Mouse (Mus musculus): ENCODE data around the gene Cpsf2. TPM values are rescaled to one million over a fixed set of nuclear protein-coding genes. Genes with fewer than 3 reads are reported as not detected.

Cpsf2 gene
- polyA plus RNA-seq, 1 experiment from 2014 or later, result 25.4 TPM

DNA sequence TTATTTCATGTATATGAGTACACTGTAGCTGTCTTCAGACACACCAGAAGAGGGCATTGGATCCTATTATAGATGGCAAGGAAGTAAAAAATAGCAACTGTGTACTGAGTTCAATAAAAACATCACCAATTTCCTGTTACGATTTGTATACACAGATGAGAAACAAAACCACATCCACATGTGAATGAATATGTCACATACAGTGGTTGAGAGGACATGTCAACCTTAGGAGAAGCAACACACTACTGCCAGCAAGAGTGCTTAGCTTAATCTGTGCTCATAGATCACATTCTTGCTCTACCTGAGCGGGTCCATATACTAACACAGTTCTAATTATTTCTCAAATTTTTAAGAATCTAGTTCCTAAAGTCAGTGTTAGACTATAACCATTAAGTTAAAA, 4.5 kb upstream of the Cpsf2 start:
- WGBS, result 88% methylated on average over 2 of the region's 2 CpGs
- H3K4me2 ChIP-seq, result no peak overlapping the region
- H3K27me3 ChIP-seq (replicated peaks), result no peaks in the 10 kb centered on the region
- no peaks in the 10 kb centered on the region for H3K9me3 ChIP-seq
- H3K4me1 ChIP-seq, result no peaks in the 10 kb centered on the region
- ATAC-seq (ENCODE audit: insufficient read depth, low FRiP score, low read depth), result no peak
- peaks cover 4% of the 10 kb centered on the region; the same call in 1 of the 2 replicates for H3K36me3 ChIP-seq
- no peak overlapping the region for H3K9ac ChIP-seq
- H3K4me3 ChIP-seq (replicated peaks), result no peak overlapping the region
- H3K27ac ChIP-seq, result no peak overlapping the region

DNA sequence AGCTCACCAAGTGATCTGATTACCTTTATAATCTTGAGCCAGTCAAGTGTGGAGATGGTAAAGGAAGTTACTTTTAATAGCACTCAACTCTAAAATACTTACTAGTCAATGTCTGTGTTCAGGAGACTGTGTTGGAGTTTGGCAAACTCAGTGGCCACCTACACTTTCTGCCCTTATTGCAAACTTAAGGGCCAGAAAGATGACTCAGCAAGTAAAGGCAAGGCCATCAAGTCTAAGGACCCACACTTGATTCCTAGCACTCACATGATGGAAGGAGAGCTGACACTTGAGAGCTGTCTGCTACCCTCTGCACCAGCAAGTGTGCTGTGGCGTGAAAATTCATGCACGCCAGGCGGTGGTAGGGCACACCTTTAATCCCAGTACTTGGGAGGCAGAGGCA, 3.6 kb upstream of the Cpsf2 start:
- ATAC-seq (ENCODE audit: insufficient read depth, low FRiP score, low read depth), result no peak
- Histone ChIP-seq H3K4me3 (replicated peaks) (no peak overlapping the region), H3K27me3 (replicated peaks) (no peaks in the 10 kb centered on the region), H3K4me1 (peaks cover 5% of the 10 kb centered on the region), H3K36me3 (peaks cover 4% of the 10 kb centered on the region; the same call in 1 of the 2 replicates), H3K9me3 (no peaks in the 10 kb centered on the region), H3K4me2 (no peak overlapping the region), H3K9ac (no peak overlapping the region), H3K27ac (no peak overlapping the region)
- 97% methylated on average over 3 of the region's 3 CpGs for WGBS

DNA sequence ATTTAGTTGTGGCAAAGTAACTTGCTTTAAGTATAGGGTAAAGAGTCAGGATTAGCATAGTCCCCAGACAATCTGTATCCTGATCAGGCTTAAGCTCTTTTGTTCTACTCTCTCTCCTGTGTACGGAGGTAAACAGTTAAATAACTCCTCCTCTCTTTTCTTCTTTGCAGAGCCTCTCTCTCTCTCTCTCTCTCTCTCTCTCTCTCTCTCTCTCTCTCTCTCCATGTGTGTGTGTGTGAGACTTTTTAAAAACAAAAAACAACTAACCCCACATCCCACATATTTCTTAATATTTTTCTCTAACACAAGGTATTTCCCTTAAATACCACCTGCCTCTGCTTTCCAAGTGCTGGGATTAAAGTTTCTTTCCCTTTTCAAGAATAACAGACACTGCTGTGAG, 1.2 kb upstream of the Cpsf2 start:
- Histone ChIP-seq H3K9ac (peak overlapping the region; percentile 80; the same call in 1 of the 2 replicates), H3K4me2 (peak overlapping the region; percentile 63), H3K4me3 (replicated peaks) (peak overlapping the region; percentile 92), H3K4me1 (peaks cover 9% of the 10 kb centered on the region), H3K36me3 (no peaks in the 10 kb centered on the region), H3K27me3 (replicated peaks) (no peaks in the 10 kb centered on the region), H3K9me3 (no peaks in the 10 kb centered on the region), H3K27ac (no peak overlapping the region)
- WGBS, result 16% methylated on average over 1 of the region's 1 CpGs
- ATAC-seq (ENCODE audit: insufficient read depth, low FRiP score, low read depth), result no peak

DNA sequence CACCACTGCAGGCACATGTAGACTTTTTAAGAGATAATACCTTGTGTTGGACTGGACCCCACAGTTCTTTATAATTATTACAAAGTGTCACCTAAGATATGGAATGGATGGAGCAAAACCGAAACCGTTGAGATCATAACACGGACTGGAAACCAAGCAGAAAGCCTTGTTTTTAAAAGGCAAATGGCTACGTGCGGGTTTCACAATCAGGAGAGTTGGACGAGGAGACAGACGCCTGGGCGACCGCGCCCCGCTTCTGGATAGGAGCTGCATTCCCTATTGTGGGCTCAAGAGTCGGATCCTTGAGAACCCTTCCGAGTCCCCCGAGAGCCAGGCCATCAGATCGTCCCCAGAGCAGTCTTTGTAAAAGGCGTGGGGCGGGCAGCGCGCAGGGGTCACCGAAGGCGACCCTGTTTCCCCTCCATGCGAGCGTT, 604 bp upstream of the Cpsf2 start:
- under 1% methylated on average over 23 of the region's 23 CpGs for WGBS

DNA sequence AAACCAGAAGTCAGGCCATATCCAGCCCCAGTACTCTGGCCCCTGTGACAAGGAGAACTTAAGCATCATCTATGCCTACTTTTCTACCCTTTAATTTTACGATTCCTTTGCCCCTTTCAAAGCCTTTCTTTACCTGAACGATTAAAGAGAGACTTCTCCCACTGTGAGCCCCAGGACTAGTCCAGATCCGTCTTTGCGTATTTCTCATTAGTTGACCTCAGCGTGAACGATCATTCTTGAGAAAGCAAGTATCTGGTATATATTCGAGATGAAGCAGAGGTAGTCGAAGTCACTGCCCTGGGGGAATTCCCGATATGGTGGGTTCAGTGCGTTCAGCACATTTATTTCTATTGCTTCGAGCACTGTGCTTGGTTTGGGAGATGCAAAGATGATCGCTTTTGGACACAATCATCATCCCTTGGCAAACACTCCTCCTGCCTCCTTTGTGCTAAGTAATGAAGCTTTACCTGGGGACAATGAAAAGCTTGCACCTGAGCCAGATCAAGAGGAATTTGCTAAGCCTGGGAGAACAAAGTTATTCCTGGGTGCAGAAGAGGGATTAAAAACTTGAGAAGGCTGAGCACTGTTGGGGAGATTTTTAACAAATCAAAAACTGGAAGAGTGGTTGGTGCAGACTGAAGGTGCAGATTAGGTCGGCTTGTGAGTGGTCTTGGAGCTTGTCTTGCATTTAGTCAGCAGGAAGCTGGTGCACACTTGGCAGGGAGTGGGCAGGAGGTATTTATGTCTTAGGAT, 1.0 kb downstream of the Cpsf2 start:
- Histone ChIP-seq H3K9me3 (no peaks in the 10 kb centered on the region), H3K4me1 (peaks cover 12% of the 10 kb centered on the region), H3K4me2 (peak overlapping the region; percentile 63), H3K36me3 (no peaks in the 10 kb centered on the region), H3K27me3 (replicated peaks) (no peaks in the 10 kb centered on the region), H3K4me3 (replicated peaks) (peak overlapping the region; percentile 92), H3K9ac (peak overlapping the region; percentile 80; the same call in 1 of the 2 replicates), H3K27ac (peak overlapping the region; percentile 94)
- 20% methylated on average over 13 of the region's 13 CpGs for WGBS
- no peak for ATAC-seq (ENCODE audit: insufficient read depth, low FRiP score, low read depth)

More for the DNA sequence above, 604 bp upstream of the Cpsf2 start:
- Histone ChIP-seq H3K27ac (peak overlapping the region; percentile 94), H3K9ac (peak overlapping the region; percentile 80; the same call in 1 of the 2 replicates), H3K36me3 (no peaks in the 10 kb centered on the region), H3K27me3 (replicated peaks) (no peaks in the 10 kb centered on the region), H3K4me3 (replicated peaks) (peak overlapping the region; percentile 92), H3K9me3 (no peaks in the 10 kb centered on the region), H3K4me1 (peaks cover 12% of the 10 kb centered on the region), H3K4me2 (peak overlapping the region; percentile 63)
- no peak for ATAC-seq (ENCODE audit: insufficient read depth, low FRiP score, low read depth)

DNA sequence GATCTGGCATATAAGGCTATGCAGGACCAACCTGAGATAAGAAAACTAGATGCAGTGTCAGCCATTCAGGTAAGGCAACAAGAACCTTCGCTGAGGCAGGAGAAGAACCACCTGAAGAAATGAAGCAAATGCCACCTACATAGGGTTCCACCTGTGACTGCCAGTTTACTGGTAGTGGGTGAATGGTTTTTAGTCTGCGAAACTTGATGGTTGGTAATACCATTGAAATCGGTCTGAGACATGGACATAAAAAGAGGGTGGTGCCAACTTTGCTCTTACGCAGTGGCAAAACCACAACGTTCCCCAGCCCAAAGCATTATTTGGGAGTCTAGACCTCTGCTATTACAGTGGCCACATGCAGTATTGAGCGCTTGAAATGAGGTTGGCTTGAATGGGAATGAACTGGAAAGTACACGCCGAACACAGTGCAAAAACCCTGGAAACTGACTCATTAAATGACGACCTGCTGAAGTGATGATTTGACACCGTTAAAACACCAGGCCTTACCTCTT, 1.7 kb downstream of the Cpsf2 start:
- no peak overlapping the region for H3K27ac ChIP-seq
- H3K4me3 ChIP-seq (replicated peaks), result peak overlapping the region; percentile 92; the same call in 1 of the 2 replicates
- H3K27me3 ChIP-seq (replicated peaks), result no peaks in the 10 kb centered on the region
- 0 out of 2 replicates have a peak, but pooled peaks cover 1% of the 10 kb centered on the region for H3K36me3 ChIP-seq
- H3K4me2 ChIP-seq, result peak overlapping the region; percentile 63; the same call in 1 of the 2 replicates
- no peaks in the 10 kb centered on the region for H3K9me3 ChIP-seq
- peaks cover 12% of the 10 kb centered on the region for H3K4me1 ChIP-seq
- no peak for ATAC-seq (ENCODE audit: insufficient read depth, low FRiP score, low read depth)
- no peak overlapping the region; the same call in 1 of the 2 replicates for H3K9ac ChIP-seq
- 89% methylated on average over 10 of the region's 10 CpGs for WGBS

DNA sequence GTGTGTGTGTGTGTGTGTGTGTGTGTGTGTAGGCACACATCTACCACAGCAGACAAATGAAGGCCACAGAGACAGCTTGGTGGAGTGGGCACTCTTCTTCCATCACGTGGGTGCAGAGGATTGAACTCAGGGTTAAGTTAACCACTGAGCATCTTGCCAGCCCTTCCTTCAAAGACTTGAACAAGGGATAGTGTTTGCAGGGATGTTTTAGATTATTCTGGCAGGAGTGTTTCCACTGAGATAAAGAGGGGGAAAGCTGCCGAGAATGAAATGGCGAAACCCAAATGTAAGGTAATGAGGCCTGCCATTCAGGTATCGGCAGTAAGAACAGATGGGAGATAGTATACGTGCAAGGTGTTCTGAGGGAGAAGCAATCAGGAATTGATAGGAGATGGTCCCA, 2.4 kb downstream of the Cpsf2 start:
- H3K4me1 ChIP-seq, result peaks cover 12% of the 10 kb centered on the region
- H3K27me3 ChIP-seq (replicated peaks), result no peaks in the 10 kb centered on the region
- ATAC-seq (ENCODE audit: insufficient read depth, low FRiP score, low read depth), result no peak
- H3K27ac ChIP-seq, result no peak overlapping the region
- H3K4me3 ChIP-seq (replicated peaks), result no peak overlapping the region
- H3K9ac ChIP-seq, result no peak overlapping the region
- 89% methylated on average over 5 of the region's 5 CpGs for WGBS
- no peaks in the 10 kb centered on the region for H3K9me3 ChIP-seq
- H3K4me2 ChIP-seq, result no peak overlapping the region
- 0 out of 2 replicates have a peak, but pooled peaks cover 8% of the 10 kb centered on the region for H3K36me3 ChIP-seq

DNA sequence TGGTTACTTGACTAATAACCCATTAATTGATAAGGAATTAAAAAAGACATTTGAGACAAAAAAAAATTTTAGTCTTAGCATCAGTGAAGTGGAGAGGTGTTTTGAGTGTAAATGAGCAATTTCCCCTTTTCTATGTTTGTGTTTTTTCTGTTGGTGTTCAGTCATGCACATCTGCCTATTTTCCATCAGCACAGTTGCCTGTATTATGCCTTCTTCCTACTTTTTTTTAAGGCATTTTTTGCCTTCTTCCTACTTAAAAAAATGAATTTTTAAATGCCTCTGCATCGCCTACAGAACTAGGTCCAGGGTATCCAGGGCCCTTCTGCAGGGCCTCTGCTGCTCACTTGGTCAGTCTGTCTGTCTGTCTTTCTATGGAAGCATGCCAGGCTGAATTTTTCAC, 2.8 kb downstream of the Cpsf2 start:
- H3K9me3 ChIP-seq, result no peaks in the 10 kb centered on the region
- ATAC-seq (ENCODE audit: insufficient read depth, low FRiP score, low read depth), result no peak
- 96% methylated on average over 1 of the region's 1 CpGs for WGBS
- H3K4me1 ChIP-seq, result peaks cover 12% of the 10 kb centered on the region
- no peak overlapping the region for H3K4me3 ChIP-seq (replicated peaks)
- H3K9ac ChIP-seq, result no peak overlapping the region
- H3K4me2 ChIP-seq, result no peak overlapping the region
- 0 out of 2 replicates have a peak, but pooled peaks cover 8% of the 10 kb centered on the region for H3K36me3 ChIP-seq
- no peaks in the 10 kb centered on the region for H3K27me3 ChIP-seq (replicated peaks)
- no peak overlapping the region for H3K27ac ChIP-seq

DNA sequence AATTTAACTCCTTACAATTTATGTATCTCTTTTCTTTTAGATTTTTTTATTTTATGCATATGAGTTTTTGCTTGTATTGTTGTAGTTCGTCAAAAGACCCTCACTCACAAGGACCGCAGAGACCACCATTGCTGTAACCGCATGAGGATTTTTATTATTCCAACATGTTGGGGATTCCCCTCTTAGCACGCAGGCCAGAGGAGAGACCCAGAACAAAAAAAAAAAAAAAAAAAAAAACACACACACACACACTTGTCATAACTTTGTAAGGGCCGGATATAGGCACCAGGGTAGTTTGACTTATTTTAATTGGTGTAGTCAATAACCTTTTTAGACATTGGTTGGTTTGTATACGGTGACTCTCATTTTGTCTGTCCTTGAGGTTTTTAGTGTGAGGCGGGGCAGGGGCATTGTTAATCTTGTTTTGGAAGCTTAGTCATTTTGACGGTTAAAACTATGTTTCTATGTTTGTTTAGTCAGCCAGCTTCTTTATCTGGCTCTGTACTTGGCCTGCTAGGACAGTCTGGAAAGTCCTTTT, 3.5 kb downstream of the Cpsf2 start:
- H3K27ac ChIP-seq, result no peak overlapping the region
- WGBS, result 79% methylated on average over 8 of the region's 8 CpGs
- H3K9me3 ChIP-seq, result no peaks in the 10 kb centered on the region
- H3K4me2 ChIP-seq, result no peak overlapping the region
- H3K4me3 ChIP-seq (replicated peaks), result no peak overlapping the region
- no peak for ATAC-seq (ENCODE audit: insufficient read depth, low FRiP score, low read depth)
- H3K9ac ChIP-seq, result no peak overlapping the region
- H3K27me3 ChIP-seq (replicated peaks), result no peaks in the 10 kb centered on the region
- 0 out of 2 replicates have a peak, but pooled peaks cover 8% of the 10 kb centered on the region for H3K36me3 ChIP-seq
- H3K4me1 ChIP-seq, result peaks cover 12% of the 10 kb centered on the region

DNA sequence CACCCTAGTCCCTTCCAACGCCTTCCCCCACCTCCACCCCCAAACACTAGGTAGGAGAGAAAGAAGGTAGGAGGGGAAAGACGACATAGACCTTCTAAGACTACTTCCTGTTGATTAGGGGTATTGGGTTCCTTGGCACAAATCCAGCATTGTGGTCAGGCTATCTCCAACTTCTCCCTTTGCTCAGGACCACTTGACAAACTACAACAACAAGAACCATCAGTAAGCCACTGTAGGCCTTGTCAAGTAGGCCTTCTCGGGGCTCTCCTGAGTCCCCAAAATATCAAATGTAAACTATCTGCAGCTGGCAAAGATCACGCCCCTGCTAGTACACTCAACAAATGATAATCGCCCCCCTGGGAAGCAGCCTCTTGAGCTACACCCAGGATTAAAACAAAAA, 4.5 kb downstream of the Cpsf2 start:
- Histone ChIP-seq H3K27me3 (replicated peaks) (no peaks in the 10 kb centered on the region), H3K4me3 (replicated peaks) (no peak overlapping the region), H3K9ac (no peak overlapping the region), H3K4me2 (no peak overlapping the region), H3K36me3 (0 out of 2 replicates have a peak, but pooled peaks cover 8% of the 10 kb centered on the region), H3K9me3 (no peaks in the 10 kb centered on the region), H3K4me1 (peaks cover 12% of the 10 kb centered on the region), H3K27ac (no peak overlapping the region)
- no peak for ATAC-seq (ENCODE audit: insufficient read depth, low FRiP score, low read depth)
- 55% methylated on average over 5 of the region's 5 CpGs for WGBS

DNA sequence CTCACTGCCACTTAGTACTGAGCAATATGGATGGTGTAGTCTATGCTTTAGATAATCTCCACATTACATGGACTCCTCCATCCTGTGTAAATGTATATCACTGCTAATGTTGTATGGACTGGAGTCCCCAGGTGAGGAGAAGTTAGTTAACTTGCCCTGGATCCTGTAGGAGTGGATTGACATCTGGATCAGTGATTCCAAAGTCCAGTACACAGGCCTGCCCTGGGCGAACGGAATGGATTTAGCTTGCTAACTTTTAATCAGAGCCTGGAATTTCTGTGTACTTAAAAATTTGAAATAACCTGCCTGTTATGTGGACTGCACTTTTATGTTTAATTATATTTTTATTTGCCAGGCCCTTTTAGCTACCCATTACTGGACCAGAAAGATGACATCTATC, 5.8 kb downstream of the Cpsf2 start:
- Histone ChIP-seq H3K27me3 (replicated peaks) (no peaks in the 10 kb centered on the region), H3K36me3 (0 out of 2 replicates have a peak, but pooled peaks cover 8% of the 10 kb centered on the region), H3K4me2 (no peak overlapping the region), H3K4me3 (replicated peaks) (no peak overlapping the region), H3K9me3 (no peaks in the 10 kb centered on the region), H3K4me1 (peaks cover 12% of the 10 kb centered on the region), H3K27ac (no peak overlapping the region), H3K9ac (no peak overlapping the region)
- 98% methylated on average over 2 of the region's 2 CpGs for WGBS
- no peak for ATAC-seq (ENCODE audit: insufficient read depth, low FRiP score, low read depth)

DNA sequence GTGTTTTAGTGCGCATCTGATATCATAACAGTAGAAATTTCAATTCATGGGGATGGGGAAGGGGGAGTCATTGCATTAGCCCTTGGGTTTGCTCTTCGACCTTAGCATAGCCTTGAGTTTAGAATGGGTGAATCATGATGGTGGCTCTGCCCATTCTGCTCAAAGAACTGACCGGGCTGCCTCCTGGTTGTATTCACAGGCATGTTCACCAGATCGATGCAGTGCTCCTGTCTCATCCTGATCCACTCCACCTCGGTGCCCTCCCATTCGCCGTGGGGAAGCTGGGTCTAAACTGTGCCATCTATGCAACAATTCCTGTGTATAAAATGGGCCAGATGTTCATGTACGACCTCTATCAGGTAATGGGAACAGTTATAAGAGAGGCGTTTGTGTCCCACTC, 7.2 kb downstream of the Cpsf2 start:
- H3K27ac ChIP-seq, result no peak overlapping the region
- no peaks in the 10 kb centered on the region for H3K9me3 ChIP-seq
- peaks cover 3% of the 10 kb centered on the region; the same call in 1 of the 2 replicates for H3K4me1 ChIP-seq
- 92% methylated on average over 9 of the region's 9 CpGs for WGBS
- H3K9ac ChIP-seq, result no peak overlapping the region
- ATAC-seq (ENCODE audit: insufficient read depth, low FRiP score, low read depth), result no peak
- peaks cover 18% of the 10 kb centered on the region for H3K36me3 ChIP-seq
- H3K4me3 ChIP-seq (replicated peaks), result no peak overlapping the region
- H3K4me2 ChIP-seq, result no peak overlapping the region
- H3K27me3 ChIP-seq (replicated peaks), result no peaks in the 10 kb centered on the region

Measured in stomach, embryonic 15.5 days (tissue).